Mouse (Mus musculus): Measurements from ENCODE around the gene Mybpc1.

Mybpc1 gene

DNA sequence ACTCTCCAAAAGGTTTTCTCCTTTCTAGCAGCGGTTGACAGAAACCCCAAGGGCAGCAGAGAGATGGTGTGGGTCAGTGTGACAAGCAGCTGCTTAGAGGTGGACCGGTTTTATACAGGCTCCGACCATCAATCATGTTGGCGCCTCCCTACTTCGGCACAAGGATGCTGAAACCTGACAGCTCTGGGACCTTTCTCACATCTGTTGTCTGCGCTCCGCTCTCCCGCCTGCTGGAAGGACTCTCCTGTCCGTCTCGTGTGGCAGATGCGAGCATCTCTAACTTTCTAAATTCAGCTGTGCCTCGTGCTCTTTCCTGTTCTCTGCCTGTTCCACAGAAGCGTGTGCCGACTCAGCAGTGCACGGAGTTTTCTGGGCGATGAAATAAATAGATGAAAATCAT lies at the start of gene Mybpc1:
Mybpc1 (minus strand) TSS at position 210 of the 400 bp plus-strand sequence.
- no peak for DNase-seq (ENCODE audit: low spot score)

DNA sequence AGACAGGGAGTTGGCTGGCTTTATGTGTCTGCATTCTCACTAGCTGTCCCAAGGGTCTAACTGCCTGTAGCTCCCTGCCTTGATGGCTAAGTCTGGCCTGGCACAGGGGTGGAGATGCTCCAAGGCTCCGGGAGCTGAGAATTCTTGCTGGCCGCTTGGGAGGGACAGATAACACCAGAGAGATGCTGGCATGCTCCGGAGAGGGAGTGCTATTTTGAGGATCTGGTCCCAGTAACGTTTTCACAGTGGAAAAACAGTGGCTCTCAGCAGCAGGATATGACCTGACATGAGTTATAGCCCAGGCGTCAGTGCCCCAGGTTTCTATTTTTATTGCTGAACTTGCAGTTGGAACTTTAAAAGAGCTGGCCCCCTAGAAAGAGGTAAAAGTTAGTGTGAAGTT lies 40.5 kb upstream of the Mybpc1 start:
- DNase-seq (ENCODE audit: low spot score), result no peak

DNA sequence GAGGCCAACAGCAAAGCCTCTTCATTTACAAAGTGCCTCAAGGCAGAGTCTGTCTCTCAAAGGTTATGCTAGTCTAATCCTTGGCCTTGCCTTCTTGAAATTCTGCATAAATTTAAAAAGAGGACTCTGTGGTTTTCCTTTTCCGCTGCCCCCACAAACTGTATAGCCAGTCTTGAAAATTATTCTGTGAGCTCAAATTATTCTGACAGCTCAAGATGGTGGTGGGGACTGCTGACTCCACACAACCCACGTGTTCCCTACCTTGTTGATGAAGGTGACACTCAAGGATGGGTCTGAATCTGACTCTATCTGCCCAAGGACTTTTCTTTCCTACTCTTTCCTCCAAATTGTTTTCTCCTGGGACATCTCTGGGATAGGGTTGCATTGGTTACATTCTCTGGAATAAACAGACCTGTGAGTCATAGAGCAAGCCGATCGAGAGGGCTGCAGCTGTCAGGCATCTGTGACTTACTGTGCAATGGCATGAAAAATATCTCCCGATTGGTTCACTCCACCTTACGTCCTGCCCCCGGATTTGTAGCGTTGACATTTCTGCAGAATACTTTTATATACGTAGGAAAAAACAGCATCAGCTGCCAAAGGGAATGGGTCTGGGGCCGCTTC lies 26.5 kb upstream of the Mybpc1 start:
- DNase-seq (ENCODE audit: low spot score), result no peak

DNA sequence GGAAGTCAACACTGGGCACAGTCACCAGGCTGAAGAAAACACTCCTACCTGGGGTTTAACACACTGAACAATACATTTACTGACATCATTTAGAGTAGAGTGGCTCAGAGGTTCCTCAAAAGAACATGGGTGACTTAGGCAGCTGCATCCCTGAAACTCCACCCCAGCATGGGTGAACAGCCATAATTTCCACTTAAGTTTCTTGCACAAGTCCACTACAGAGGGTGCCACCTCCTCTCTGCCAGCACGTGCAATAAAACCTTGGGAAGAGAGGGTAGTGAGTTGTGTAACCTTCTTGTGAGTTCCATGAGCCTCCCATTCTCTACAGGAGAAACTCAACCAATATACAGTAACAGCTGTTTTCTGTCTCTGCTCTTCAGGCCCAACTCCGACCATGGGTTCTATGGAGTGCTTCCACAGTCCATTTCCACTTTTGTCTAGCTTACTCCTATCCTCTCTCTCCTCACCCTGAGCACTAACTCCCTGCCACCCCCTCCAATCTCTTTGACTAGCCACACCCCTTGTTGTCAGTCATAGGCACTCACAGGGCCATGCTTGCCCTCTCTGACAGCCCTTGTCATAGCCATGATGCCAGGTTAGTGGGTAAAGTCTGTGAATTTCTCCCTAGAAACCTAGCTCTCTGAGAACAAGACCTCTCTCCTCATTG lies 25.8 kb upstream of the Mybpc1 start:
- no peak for DNase-seq (ENCODE audit: low spot score)

DNA sequence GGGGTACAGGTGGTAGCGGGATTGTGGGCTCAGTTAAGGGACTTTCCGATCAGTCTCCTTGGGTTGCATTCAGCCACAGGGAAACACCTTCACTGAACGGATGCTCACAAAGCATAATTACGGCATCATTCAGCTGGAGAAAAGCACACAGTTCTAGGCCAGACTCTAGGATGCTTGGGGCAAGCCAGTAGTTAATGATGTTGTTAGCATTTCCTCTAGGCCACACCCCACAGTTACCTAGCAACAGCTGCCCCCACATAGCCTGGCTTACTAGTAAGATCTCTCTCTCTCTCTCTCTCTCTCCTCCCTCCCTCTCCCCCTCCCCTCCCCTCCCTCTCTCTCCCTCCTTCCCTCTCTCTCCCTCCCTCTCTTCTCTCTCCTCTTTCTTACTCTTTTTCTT lies 22.1 kb upstream of the Mybpc1 start:
- DNase-seq (ENCODE audit: low spot score), result no peak

DNA sequence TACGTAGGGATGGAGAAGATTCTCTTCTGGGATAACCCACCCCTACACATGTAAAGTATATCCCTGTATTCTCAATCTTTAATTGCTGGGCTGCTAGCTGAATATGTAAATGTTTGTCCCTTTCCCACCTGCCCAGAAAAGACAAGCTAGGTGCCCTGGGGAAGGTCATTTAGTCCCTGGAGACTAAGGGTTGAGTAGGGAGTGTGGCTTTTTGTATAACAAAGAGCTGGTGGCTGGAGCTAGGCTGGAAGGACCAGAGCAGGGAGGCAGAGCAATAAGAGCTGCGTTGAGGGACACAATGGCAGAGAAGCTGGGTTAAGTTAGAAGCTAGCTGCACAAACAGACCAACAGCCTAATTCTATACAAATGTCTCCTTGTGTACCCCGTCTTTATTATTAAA lies 21.2 kb upstream of the Mybpc1 start:
- DNase-seq (ENCODE audit: low spot score), result no peak

DNA sequence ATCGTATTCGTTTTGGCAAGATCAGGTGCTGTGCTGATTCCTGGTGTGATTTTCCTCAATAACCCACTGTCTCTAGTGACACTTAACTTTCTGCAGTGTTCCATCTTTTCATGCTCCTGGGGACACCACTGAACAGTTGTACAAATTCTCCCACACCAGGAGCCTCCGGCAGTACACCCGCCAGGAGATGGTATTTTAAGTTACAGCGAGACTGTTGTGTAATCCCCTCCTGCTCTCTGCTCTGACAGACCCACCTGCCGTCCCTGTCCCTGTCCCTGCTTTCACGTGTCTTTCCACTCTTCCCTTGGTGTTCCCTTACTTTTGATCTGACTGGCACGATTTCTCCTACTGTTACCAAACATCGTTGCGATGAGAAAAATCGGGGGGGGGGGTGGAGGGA lies 19.3 kb upstream of the Mybpc1 start:
- no peak for DNase-seq (ENCODE audit: low spot score)

DNA sequence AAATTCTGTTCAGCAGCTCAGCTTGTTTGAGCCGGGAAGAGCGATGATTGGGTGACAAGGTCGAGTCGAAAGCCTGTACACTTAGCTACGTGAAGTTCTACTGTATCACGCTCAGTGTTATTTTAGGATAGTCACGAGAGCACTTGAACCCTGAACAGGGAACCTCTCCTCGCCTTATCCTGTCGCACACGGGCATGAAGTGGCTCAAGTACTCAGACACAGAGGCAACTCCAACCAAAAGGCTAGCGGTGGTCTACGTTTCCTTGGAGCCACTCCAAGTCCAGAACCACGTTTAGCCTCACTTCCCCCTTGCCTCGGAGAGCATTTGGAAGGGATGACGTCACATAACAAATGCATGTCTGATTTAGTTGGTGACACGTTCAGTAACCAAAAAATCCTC lies 17.7 kb upstream of the Mybpc1 start:
- no peak for DNase-seq (ENCODE audit: low spot score)

DNA sequence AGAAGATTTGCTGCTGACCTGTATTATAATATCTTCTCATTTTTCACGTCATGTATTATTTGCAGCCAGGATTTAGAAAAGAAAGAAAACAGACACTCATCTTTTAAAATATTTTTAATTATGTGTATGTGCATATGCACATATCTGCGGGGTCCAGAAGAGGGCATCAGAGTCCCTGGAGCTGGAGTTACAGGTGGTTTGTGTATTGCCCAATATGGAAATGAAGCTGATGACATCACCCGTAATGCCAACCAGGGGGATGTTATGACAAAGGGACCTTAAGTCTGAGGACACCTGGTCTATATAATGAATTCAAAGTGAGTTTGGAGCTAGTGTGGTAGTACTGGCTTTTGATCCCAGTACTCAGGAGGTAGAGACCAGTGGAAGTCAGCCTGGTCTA lies 15.9 kb upstream of the Mybpc1 start:
- no peak for DNase-seq (ENCODE audit: low spot score)

DNA sequence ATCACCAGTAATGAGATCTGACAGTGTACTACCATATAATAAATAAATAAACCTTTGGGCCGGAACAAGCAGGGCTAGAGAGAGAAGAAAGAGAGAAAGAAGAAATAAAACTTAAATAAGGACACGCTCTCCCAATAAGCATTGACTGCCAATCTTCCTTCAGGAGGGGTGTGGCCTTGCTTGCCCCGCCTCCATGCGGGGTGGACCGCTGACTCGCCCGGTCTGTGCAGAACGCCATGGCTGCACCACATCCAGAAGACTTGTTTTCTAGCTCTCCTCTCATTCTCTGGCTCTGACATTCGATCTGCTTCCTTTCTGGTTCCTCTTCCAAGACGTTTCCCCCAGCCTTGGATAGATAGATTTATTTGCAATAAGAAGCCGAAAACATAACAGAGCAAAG lies 8.1 kb upstream of the Mybpc1 start:
- DNase-seq (ENCODE audit: low spot score), result no peak

DNA sequence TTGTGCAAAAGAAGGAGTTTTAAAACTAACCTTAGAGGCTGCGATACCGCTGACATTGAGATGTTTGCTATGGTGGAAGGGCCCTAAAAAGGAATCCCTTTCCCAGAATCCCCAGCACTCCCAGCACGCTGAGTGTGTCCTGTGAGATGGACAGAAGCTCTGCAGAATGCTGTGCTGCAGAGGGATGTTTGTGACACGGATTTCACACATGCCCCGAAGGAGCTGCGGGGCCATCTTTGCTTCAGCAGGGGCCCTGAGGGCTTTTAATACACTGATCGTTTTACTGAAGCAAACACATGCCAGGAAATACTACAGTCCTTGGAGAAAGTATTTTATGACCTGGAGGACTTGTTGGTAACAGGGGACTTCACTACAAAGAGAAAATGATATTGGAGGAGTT lies 1.7 kb upstream of the Mybpc1 start:
- no peak for DNase-seq (ENCODE audit: low spot score)

DNA sequence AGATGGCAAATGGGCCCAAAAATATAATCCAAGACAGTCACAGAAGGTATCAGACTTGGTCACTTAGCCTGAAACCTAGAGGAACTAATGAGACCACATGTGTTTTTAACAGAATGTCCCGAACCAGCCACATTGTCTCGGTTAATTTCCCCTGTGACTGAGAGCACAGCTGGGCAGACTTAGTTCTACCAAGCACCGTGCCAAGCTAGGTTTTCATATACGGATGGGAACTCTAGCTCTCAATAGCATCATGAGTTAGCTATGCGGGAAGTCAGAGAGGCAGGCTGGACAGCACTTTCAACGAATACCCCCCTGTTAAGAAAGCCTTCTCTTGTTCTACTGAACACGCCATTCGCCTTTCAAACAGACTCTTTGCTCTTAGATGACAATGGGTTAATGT lies 1.1 kb upstream of the Mybpc1 start:
- DNase-seq (ENCODE audit: low spot score), result no peak

DNA sequence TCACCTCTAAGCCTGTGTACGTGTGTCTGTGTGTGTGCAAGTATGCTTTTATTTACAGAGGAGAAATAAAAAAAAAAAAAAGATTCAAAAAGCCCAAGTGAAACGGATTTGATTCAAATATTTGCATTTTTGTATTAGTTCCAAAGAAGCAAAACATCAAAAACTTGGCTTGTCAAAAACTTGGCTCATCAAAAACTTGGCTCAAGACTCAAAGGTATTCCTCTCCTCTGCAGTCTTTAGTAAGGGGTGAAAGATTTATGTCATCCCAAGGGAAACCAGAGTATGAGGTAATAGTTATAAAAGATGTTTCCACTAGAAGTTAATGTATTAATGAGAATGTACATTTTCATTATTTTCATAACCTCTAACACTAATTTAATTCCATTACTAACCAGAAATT lies 1.2 kb downstream of the Mybpc1 start:
- no peak for DNase-seq (ENCODE audit: low spot score)

DNA sequence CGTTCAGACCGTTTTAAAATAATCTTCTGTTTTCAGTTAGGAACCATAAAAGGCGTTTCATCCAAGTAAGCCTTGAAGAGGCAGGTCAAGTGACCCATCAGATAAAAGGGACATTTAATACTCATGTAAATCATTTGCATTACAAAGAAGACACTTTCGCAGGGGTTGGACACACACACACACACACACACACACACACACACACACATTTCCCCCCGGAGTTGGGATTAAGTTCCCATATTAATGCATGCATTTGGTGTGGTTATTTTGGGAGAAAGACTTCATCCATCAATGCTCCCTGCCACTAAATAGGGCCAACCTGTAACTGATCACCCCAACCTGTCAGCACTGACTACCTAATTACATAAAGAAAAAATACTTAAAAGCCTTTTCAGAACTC lies 1.7 kb downstream of the Mybpc1 start:
- DNase-seq (ENCODE audit: low spot score), result no peak

DNA sequence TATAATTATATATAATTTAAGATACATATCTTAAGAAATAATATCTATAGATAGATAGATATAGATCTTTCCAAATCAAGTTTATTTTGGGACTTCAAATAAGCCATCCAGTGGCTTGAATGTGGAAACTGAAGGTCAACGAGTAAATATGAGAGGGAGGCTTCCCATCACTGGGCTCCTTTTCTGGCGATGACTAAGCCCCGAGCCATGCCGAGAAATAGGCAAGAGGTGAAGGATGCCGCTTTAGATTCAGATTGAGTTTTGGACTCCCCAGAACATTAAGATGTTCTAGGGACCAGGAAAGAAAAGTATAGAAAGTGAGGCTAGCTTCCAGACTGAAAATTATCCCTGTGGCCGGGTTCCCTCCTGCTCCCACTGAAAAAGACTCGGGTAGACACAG lies 4.4 kb downstream of the Mybpc1 start:
- DNase-seq (ENCODE audit: low spot score), result no peak

DNA sequence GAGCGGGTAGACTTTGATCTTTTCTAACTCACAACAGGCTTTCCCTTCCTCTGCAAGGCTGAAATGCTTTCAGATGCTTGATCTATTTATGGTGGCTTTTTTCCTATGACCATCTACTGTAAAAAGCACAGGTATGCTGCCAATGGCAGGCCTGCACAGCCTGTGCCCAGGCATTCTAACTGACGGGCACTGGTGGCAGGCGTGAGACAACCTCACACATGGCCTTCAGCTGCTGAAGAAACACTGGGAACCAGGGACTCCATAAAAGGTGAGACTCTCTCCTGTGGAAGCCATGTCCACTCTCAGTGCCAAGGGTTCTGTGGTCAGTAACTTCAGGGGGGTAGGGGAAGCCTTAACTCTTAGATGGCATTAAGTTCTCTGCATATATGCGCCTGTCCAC lies 12.6 kb downstream of the Mybpc1 start:
- DNase-seq (ENCODE audit: low spot score), result no peak

DNA sequence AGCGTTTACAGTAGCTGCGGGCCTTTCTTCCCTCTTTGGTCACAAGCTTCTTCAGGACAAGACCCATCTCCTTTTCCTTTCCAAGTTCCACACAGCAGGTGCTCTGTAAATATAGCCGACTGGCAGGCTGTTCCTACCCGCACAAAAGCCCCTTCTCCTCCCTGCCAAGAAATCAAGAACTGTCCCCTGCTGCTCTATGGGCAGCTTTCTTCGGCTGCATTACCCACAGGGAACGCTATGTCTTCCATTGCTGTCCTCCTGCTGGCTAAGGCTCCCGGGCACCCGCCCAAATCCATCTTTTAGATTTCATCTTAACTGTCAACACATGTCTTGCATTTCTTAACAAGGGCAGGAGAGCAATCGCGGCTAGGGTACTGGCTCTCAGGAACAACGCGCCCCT lies 13.9 kb downstream of the Mybpc1 start:
- DNase-seq (ENCODE audit: low spot score), result no peak

DNA sequence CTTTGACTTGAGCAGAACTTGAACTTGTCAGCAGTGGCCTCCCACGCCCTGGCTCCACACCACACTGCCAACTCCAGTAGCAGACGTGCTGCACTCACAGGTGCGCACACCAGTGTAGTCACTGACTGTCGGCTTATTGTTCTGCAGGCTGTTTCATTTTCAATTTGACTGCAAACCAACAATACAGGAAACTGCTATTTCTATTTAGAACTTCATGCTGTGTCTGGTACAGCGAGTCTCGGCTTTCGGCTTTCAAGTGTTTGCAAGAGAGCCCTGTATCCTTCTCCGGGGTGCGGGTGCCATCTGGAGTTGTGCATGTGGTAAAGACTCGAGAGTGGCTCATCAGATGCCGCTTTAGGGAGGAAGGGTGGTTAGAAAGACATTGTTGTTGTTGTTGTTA lies 20.5 kb downstream of the Mybpc1 start:
- DNase-seq (ENCODE audit: low spot score), result no peak

DNA sequence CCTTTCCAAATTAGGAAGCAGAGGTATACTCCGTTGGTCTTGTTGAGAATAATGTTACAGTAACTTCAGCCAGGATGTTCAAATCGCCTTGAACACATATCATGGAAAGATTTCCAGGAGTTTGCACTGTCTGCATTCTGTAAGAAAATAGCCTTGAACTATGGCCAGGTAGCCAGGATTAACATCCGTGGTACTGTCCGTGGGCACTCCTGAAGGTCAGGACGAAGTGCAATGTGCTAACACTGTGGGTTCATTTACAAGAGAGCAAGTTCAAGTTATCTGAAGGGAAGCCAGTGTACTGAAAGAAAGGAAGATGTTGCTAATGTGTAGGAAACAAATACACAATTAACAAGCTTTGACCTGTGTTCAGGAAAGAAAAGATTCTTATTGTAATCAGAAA lies 24.2 kb downstream of the Mybpc1 start:
- no peak for DNase-seq (ENCODE audit: low spot score)

DNA sequence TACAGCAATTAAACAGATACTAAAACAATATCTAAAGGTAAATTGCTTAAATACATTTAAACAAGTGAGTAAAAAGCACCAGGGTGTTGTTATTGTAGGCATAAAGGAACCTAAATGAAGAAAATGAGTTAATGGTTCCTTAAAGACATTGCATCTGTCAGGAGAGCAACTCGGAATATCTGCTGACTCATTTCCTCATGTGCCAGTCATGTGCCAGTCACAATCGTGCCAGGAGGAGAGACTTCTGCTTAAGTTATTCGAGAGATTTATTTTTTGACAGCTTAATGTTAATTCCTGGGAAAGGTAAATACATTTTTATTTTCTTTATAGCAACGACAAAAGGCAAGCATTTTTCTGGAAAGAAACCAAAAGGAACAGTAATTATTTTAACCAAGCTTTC lies 26.3 kb downstream of the Mybpc1 start:
- DNase-seq (ENCODE audit: low spot score), result no peak

DNA sequence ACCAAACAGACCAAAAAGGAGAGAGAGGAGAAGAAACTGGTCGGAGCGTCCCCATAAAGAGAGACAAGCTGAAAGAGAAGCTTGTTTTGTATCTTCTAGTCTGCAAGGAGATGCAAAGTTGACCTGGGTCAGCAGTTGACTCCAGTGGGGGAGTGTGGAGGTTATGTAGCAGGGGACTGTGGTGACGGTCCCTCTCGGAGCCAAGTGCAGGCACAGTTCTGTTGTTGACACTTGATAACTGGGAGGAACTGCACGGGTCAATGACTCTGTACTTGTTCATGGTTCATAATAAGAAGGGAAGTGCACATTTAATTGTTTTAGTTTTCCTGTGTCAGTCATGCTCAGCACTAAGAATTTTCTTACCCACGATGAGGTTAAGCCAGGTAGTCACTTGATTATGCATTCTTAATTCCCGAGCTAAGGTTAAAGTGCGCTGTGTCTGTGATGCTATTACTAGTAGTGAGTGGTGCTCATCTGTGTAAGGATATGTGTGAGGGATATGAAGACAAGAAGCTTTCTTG lies 30.8 kb downstream of the Mybpc1 start:
- DNase-seq (ENCODE audit: low spot score), result no peak

DNA sequence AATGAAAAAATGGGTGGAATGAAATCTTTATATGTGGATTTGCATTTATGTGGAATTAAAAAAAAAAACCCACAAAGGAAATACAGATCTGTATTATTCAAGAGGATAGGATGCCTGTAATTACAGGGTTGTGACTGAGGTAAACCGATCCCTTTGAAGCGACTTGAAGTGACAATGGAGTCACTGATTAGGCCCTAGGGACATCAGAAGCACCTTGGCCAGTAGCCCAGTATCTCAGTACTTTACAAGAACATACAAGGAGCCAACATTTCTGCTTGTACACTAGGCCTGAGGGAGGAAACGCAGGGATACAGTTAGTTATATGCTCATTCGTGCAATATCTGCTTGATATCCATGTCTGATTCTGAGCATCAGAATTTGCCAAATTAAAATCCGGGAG lies 32.8 kb downstream of the Mybpc1 start:
- DNase-seq (ENCODE audit: low spot score), result no peak

DNA sequence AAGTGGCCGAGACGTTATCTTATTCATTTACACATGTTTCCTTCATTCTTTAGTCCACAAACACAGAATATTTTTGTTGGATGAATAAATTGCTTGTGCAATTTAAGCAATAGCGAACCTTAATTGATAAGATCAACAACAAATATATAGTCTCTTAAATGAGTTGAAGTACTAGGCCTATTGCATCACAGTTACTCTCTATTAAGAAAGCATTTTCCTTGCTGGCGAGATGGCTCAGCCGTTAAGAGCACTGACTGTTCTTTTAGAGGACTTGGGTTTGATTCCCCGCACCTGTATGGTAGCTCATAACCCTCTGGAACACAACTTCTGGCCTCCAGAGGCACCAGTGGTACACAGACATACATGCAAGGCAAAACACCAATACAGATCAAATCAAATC lies 47.9 kb downstream of the Mybpc1 start:
- DNase-seq (ENCODE audit: low spot score), result no peak

DNA sequence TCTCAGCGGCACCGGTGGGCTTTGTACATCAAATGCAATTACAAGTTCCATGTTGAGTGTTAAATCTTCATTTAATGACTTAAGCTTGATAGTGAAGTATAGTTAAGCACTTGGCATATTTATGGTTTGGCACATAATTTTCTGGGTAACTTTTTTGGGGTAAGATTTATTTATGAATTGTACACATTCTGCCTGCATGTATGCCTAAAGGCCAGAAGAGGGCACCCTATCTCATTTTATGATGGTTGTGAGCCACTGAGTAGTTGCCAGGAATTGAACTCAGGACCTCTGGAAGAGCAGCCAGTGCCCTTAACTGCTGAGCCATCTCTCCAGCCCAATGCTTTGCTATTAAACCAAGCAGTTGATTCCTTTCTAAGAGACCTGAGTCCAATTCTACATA lies 52.2 kb downstream of the Mybpc1 start:
- no peak for DNase-seq (ENCODE audit: low spot score)

All from ovary, adult 18-20 months (tissue).